Mouse (Mus musculus) adrenal gland, adult 8-10 months (tissue): Measurements from ENCODE around the gene Dchs1. TPM values are rescaled to one million over a fixed set of nuclear protein-coding genes. Genes with fewer than 3 reads are reported as not detected.
A peak's percentile ranks its signal among the peaks of the same experiment; 100 is the strongest.

Experiments used
- DNase-seq: peaks from one replicate; pipeline ENCODE4 v3.0.0; 2022
- total RNA-seq, 4 experiments: library from RNA; stranded (reverse); gene quantifications; 2 replicates each; pipeline ENCODE4 v1.2.4; 2022

Dchs1 gene
- 1 to 10 TPM; 7.4 to 9.8 (median 8.7) TPM for total RNA-seq

- no peak for DNase-seq
Measured at GRCm38 (mm10) chr7:105787285-105788140, at the start of gene Dchs1. Gene Dchs1, minus strand, starts transcription at chr7:105787654.

- DNase-seq, result no peak
Measured at GRCm38 (mm10) chr7:105824281-105824680, 36.8 kb upstream of the Dchs1 start.

GRCm38 (mm10) chr7:105818483-105818882, 31.0 kb upstream of the Dchs1 start:
- DNase-seq, result no peak

GRCm38 (mm10) chr7:105816736-105817135, 29.3 kb upstream of the Dchs1 start:
- no peak for DNase-seq

- no peak for DNase-seq
Measured at GRCm38 (mm10) chr7:105813326-105813725, 25.9 kb upstream of the Dchs1 start.

- no peak for DNase-seq
Measured at GRCm38 (mm10) chr7:105812566-105812965, 25.1 kb upstream of the Dchs1 start.

- DNase-seq, result peak; percentile 25
Measured at GRCm38 (mm10) chr7:105811516-105811915, 24.1 kb upstream of the Dchs1 start.

GRCm38 (mm10) chr7:105810877-105811489, 23.5 kb upstream of the Dchs1 start, which contains the start of gene Mrpl17:
Gene Mrpl17, minus strand, starts transcription at chr7:105811099.
- DNase-seq, result peak; percentile 100

GRCm38 (mm10) chr7:105810280-105810876, 22.9 kb upstream of the Dchs1 start:
- DNase-seq, result no peak

GRCm38 (mm10) chr7:105809836-105810235, 22.4 kb upstream of the Dchs1 start:
- DNase-seq, result no peak

- DNase-seq, result no peak
Measured at GRCm38 (mm10) chr7:105808385-105808784, 20.9 kb upstream of the Dchs1 start.

GRCm38 (mm10) chr7:105806716-105807115, 19.3 kb upstream of the Dchs1 start:
- no peak for DNase-seq

- DNase-seq, result no peak
Measured at GRCm38 (mm10) chr7:105806125-105806524, 18.7 kb upstream of the Dchs1 start.

GRCm38 (mm10) chr7:105803428-105803827, 16.0 kb upstream of the Dchs1 start:
- DNase-seq, result no peak

GRCm38 (mm10) chr7:105802771-105803170, 15.3 kb upstream of the Dchs1 start:
- no peak for DNase-seq

GRCm38 (mm10) chr7:105802312-105802711, 14.9 kb upstream of the Dchs1 start:
- no peak for DNase-seq

GRCm38 (mm10) chr7:105796972-105797371, 9.5 kb upstream of the Dchs1 start:
- DNase-seq, result no peak

- DNase-seq, result no peak
Measured at GRCm38 (mm10) chr7:105795759-105796366, 8.4 kb upstream of the Dchs1 start.

GRCm38 (mm10) chr7:105793701-105794100, 6.2 kb upstream of the Dchs1 start:
- DNase-seq, result no peak

GRCm38 (mm10) chr7:105791147-105791546, 3.7 kb upstream of the Dchs1 start:
- DNase-seq, result no peak

GRCm38 (mm10) chr7:105786506-105787284, 759 bp downstream of the Dchs1 start:
- DNase-seq, result no peak

GRCm38 (mm10) chr7:105784556-105784955, 2.9 kb downstream of the Dchs1 start:
- no peak for DNase-seq
